Mouse (Mus musculus): ENCODE data around the gene Pla2g4e. TPM values are rescaled to one million over a fixed set of nuclear protein-coding genes. Genes with fewer than 3 reads are reported as not detected.

Gene Pla2g4e
- total and polyA plus RNA-seq, 3 experiments = 0.05 TPM; not detected in 2

DNA sequence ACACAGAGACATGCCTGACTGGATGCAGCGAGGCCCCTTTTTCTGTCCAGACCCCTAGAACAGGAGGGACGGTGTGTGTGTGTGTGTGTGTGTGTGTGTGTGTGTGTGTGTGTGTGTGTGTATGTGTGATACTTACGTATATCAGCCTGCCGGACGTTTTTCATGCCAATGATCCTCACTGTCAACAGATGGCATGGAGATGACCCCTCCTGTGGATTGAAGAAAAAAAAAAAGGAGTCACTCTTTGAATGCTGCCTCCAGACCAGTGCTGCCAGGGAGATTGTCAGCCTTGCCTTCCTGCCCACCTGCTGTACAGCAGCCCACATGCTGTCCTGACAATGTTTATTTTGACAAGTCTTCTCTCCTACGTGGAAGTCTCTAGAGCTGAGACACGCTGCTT, 45.1 kb downstream of the Pla2g4e start:
- Histone ChIP-seq H3K9me3 (replicated peaks) (no peaks in the 10 kb centered on the region), H3K4me3 (ENCODE audit: low read depth, low read length) (no peak overlapping the region), H3K36me3 (replicated peaks) (no peaks in the 10 kb centered on the region), H3K27me3 (ENCODE audit: insufficient read depth, low read length) (peaks cover 12% of the 10 kb centered on the region), H3K4me1 (ENCODE audit: insufficient read depth, low read depth, low read length) (no peaks in the 10 kb centered on the region)
- TF ChIP-seq POLR2AphosphoS5 (IDR thresholded peaks at IDR 0.05; ENCODE audit: insufficient replicate concordance, low read depth, low read length) (no peak), GATA1 (IDR thresholded peaks at IDR 0.05; ENCODE audit: borderline replicate concordance, low read length) (no peak)
- DNase-seq (ENCODE audit: low spot score) (no peak), ATAC-seq (ENCODE audit: extremely low read depth, insufficient number of reproducible peaks, low FRiP score, poor library complexity, severe bottlenecking) (no peak)

- no peak for DNase-seq (ENCODE audit: low spot score)
- no peak overlapping the region for H3K4me3 ChIP-seq (ENCODE audit: low read depth, low read length)
- H3K36me3 ChIP-seq (replicated peaks) = no peaks in the 10 kb centered on the region
- no peak for ATAC-seq (ENCODE audit: extremely low read depth, insufficient number of reproducible peaks, low FRiP score, poor library complexity, severe bottlenecking)
- H3K27me3 ChIP-seq (ENCODE audit: insufficient read depth, low read length) = peaks cover 11% of the 10 kb centered on the region
- no peaks in the 10 kb centered on the region for H3K4me1 ChIP-seq (ENCODE audit: insufficient read depth, low read depth, low read length)
- no peaks in the 10 kb centered on the region for H3K9me3 ChIP-seq (replicated peaks)
- TF ChIP-seq TAL1 (conservative IDR thresholded peaks at IDR 0.05; ENCODE audit: low read depth, low read length) (no peak), GATA2 (IDR thresholded peaks at IDR 0.05; ENCODE audit: borderline replicate concordance, low read depth, low read length) (no peak), GATA1 (IDR thresholded peaks at IDR 0.05; ENCODE audit: borderline replicate concordance, low read length) (no peak), POLR2AphosphoS5 (IDR thresholded peaks at IDR 0.05; ENCODE audit: insufficient replicate concordance, low read depth, low read length) (no peak), CTCF (IDR thresholded peaks at IDR 0.05; ENCODE audit: low read depth, low read length) (no peak)
These were observed 57.0 kb downstream of the Pla2g4e start for GRCm38 (mm10) chr2:120188174-120188573.

- DNase-seq (ENCODE audit: low spot score) (no peak), ATAC-seq (ENCODE audit: extremely low read depth, insufficient number of reproducible peaks, low FRiP score, poor library complexity, severe bottlenecking) (no peak)
- H3K9me3 ChIP-seq (replicated peaks) = no peaks in the 10 kb centered on the region
These were observed 57.6 kb downstream of the Pla2g4e start for GRCm38 (mm10) chr2:120187583-120187982.

DNA sequence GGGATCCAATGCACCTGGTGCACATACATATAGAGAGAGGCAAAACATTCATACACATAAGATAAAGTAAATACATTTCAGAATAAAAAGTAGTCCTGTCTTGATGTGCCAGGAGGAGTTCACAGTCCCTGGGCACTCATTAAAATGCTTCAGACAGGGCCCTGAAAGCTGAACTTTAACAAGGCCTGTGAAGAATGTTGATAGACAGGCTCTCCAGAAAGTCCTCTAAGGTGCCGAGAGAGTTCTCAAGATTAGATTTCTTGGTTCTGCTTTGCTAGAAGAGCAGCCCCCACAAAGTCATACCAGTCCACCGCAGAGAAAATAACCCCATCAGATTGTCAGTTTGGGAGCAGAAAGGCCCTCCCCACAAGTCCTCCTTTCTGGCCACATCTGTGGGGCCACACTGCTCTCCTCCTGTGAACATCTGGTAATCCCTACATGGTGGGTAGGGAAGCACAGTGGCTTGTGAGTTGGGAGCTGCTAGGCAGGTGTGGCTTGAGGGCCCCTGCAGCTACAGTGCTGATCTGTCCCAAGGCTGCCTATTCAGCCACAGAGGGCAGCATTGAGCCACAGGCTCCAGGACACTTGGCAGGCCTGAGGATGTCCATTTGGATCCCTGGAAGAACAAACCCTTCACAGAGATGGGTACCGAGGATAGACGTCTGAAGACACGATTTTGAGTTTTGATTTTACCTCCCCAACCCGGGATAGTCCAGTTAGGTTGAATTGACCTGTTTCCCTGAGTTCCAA, 59.4 kb downstream of the Pla2g4e start:
- H3K36me3 ChIP-seq (replicated peaks) = no peaks in the 10 kb centered on the region
- ATAC-seq (ENCODE audit: extremely low read depth, insufficient number of reproducible peaks, low FRiP score, poor library complexity, severe bottlenecking) = no peak
- peaks cover 11% of the 10 kb centered on the region for H3K27me3 ChIP-seq (ENCODE audit: insufficient read depth, low read length)
- H3K4me1 ChIP-seq (ENCODE audit: insufficient read depth, low read depth, low read length) = no peaks in the 10 kb centered on the region
- TF ChIP-seq POLR2AphosphoS5 (IDR thresholded peaks at IDR 0.05; ENCODE audit: insufficient replicate concordance, low read depth, low read length) (no peak), GATA2 (IDR thresholded peaks at IDR 0.05; ENCODE audit: borderline replicate concordance, low read depth, low read length) (no peak), GATA1 (IDR thresholded peaks at IDR 0.05; ENCODE audit: borderline replicate concordance, low read length) (no peak), TAL1 (conservative IDR thresholded peaks at IDR 0.05; ENCODE audit: low read depth, low read length) (no peak), CTCF (IDR thresholded peaks at IDR 0.05; ENCODE audit: low read depth, low read length) (no peak)
- no peak for DNase-seq (ENCODE audit: low spot score)
- no peaks in the 10 kb centered on the region for H3K9me3 ChIP-seq (replicated peaks)
- no peak overlapping the region for H3K4me3 ChIP-seq (ENCODE audit: low read depth, low read length)

More at GRCm38 (mm10) chr2:120187583-120187982, 57.6 kb downstream of the Pla2g4e start:
- TF ChIP-seq CTCF (IDR thresholded peaks at IDR 0.05; ENCODE audit: low read depth, low read length) = no peak
- no peak for TF ChIP-seq GATA1 (IDR thresholded peaks at IDR 0.05; ENCODE audit: borderline replicate concordance, low read length)
- TF ChIP-seq TAL1 (conservative IDR thresholded peaks at IDR 0.05; ENCODE audit: low read depth, low read length) = no peak
- peaks cover 11% of the 10 kb centered on the region for H3K27me3 ChIP-seq (ENCODE audit: insufficient read depth, low read length)
- H3K36me3 ChIP-seq (replicated peaks) = no peaks in the 10 kb centered on the region
- no peaks in the 10 kb centered on the region for H3K4me1 ChIP-seq (ENCODE audit: insufficient read depth, low read depth, low read length)
- H3K4me3 ChIP-seq (ENCODE audit: low read depth, low read length) = no peak overlapping the region

GRCm38 (mm10) chr2:120178936-120179335, 66.2 kb downstream of the Pla2g4e start:
- no peaks in the 10 kb centered on the region for H3K9me3 ChIP-seq (replicated peaks)
- H3K4me3 ChIP-seq (ENCODE audit: low read depth, low read length) = no peak overlapping the region
- DNase-seq (ENCODE audit: low spot score) = no peak
- no peaks in the 10 kb centered on the region for H3K36me3 ChIP-seq (replicated peaks)
- TF ChIP-seq CTCF (IDR thresholded peaks at IDR 0.05; ENCODE audit: low read depth, low read length) (no peak), GATA1 (IDR thresholded peaks at IDR 0.05; ENCODE audit: borderline replicate concordance, low read length) (no peak), POLR2AphosphoS5 (IDR thresholded peaks at IDR 0.05; ENCODE audit: insufficient replicate concordance, low read depth, low read length) (no peak), GATA2 (IDR thresholded peaks at IDR 0.05; ENCODE audit: borderline replicate concordance, low read depth, low read length) (no peak), TAL1 (conservative IDR thresholded peaks at IDR 0.05; ENCODE audit: low read depth, low read length) (no peak)
- H3K27me3 ChIP-seq (ENCODE audit: insufficient read depth, low read length) = peaks cover 4% of the 10 kb centered on the region; the same call in 1 of the 2 replicates
- ATAC-seq (ENCODE audit: extremely low read depth, insufficient number of reproducible peaks, low FRiP score, poor library complexity, severe bottlenecking) = no peak
- H3K4me1 ChIP-seq (ENCODE audit: insufficient read depth, low read depth, low read length) = no peaks in the 10 kb centered on the region

GRCm38 (mm10) chr2:120173718-120174117, 71.4 kb downstream of the Pla2g4e start:
- no peaks in the 10 kb centered on the region for H3K9me3 ChIP-seq (replicated peaks)
- H3K27me3 ChIP-seq (ENCODE audit: insufficient read depth, low read length) = peaks cover 17% of the 10 kb centered on the region
- ATAC-seq (ENCODE audit: extremely low read depth, insufficient number of reproducible peaks, low FRiP score, poor library complexity, severe bottlenecking) (no peak), DNase-seq (ENCODE audit: low spot score) (peak; percentile 15)
- no peaks in the 10 kb centered on the region for H3K36me3 ChIP-seq (replicated peaks)
- H3K4me3 ChIP-seq (ENCODE audit: low read depth, low read length) = no peak overlapping the region
- TF ChIP-seq CTCF (IDR thresholded peaks at IDR 0.05; ENCODE audit: low read depth, low read length) (peak; percentile 95), GATA1 (IDR thresholded peaks at IDR 0.05; ENCODE audit: borderline replicate concordance, low read length) (no peak)
- H3K4me1 ChIP-seq (ENCODE audit: insufficient read depth, low read depth, low read length) = 0 out of 2 replicates have a peak, but pooled peaks cover 2% of the 10 kb centered on the region
